Mouse (Mus musculus): ENCODE measurements around the gene Wwc2.

DNA sequence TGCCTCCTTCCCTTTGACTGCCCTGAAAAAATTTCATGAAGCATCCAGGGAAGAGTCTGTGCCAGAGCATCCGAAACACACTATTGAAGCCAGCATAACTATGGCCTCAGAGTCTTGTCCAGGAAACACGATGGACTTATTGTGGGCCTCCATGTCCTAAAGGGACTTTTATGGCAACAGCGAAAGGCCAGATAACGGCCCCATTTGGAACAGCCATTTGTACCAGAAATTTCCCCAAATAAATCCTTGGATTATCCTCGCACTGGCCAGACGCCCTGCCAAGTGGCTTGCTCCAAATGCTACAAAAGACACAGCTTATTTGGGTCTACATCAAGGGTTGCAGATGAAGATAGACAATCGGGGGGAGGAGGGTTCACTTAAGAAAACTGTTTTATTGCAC is 206.3 kb downstream of the Wwc2 start:
- TF ChIP-seq GATA1 (IDR thresholded peaks at IDR 0.05; ENCODE audit: low read length) = no peak
- no peak for TF ChIP-seq TAL1 (IDR thresholded peaks at IDR 0.05; ENCODE audit: low read length)

All from erythroblast, embryonic 14.5 days (primary cell).